Mouse (Mus musculus): ENCODE data around the gene Mbnl3. TPM values are rescaled to one million over a fixed set of nuclear protein-coding genes. Genes with fewer than 3 reads are reported as not detected.

Mbnl3 gene
- polyA plus RNA-seq (2015; fragmentation: Nextera tagmentation; extraction: Ambion mirVana) = 11.7 and 12.2 TPM in 2 replicates

GRCm38 (mm10) chrX:51206432-51206831 is at the start of gene Mbnl3:
TSS of gene Mbnl3 (minus strand) at chrX:51206532.
- peak within 1 kb of the TSS; percentile 67 for H3K9ac ChIP-seq
- H3K4me1 ChIP-seq = no peaks in the 10 kb centered on the region
- peak within 1 kb of the TSS; percentile 55 for H3K4me3 ChIP-seq
- WGBS = 41% methylated on average over 11 of the region's 11 CpGs
- peak within 1 kb of the TSS; percentile 77 for H3K27ac ChIP-seq
- H3K36me3 ChIP-seq = no peaks in the 10 kb centered on the region
- ATAC-seq (ENCODE audit: insufficient number of reproducible peaks, insufficient read depth, low FRiP score, low TSS enrichment, low read depth) = no peak
- H3K4me2 ChIP-seq = peak within 1 kb of the TSS; percentile 66
- no peaks in the 10 kb centered on the region for H3K9me3 ChIP-seq
- H3K27me3 ChIP-seq = peaks cover 20% of the 10 kb centered on the region

- peak; percentile 64; the same call in 1 of the 2 replicates for ATAC-seq (ENCODE audit: insufficient number of reproducible peaks, insufficient read depth, low FRiP score, low TSS enrichment, low read depth)
- Histone ChIP-seq H3K4me3 (peak overlapping the region; percentile 55), H3K9ac (peak overlapping the region; percentile 67), H3K27me3 (peaks cover 20% of the 10 kb centered on the region), H3K27ac (peak overlapping the region; percentile 77), H3K36me3 (no peaks in the 10 kb centered on the region), H3K4me2 (peak overlapping the region; percentile 66), H3K4me1 (no peaks in the 10 kb centered on the region), H3K9me3 (no peaks in the 10 kb centered on the region)
- 20% methylated on average over 62 of the region's 79 CpGs for WGBS
These were observed 596 bp downstream of the Mbnl3 start for GRCm38 (mm10) chrX:51205548-51206324.

GRCm38 (mm10) chrX:51204626-51205547 is 1.4 kb downstream of the Mbnl3 start:
- Histone ChIP-seq H3K27me3 (peaks cover 20% of the 10 kb centered on the region), H3K27ac (peak overlapping the region; percentile 77), H3K36me3 (no peaks in the 10 kb centered on the region), H3K4me1 (no peaks in the 10 kb centered on the region), H3K9me3 (no peaks in the 10 kb centered on the region), H3K9ac (peak overlapping the region; percentile 67), H3K4me2 (peak overlapping the region; percentile 66), H3K4me3 (peak overlapping the region; percentile 55)
- WGBS = 29% methylated on average over 61 of the region's 67 CpGs
- peak; percentile 72 for ATAC-seq (ENCODE audit: insufficient number of reproducible peaks, insufficient read depth, low FRiP score, low TSS enrichment, low read depth)

- no peaks in the 10 kb centered on the region for H3K27me3 ChIP-seq
- no peaks in the 10 kb centered on the region for H3K9me3 ChIP-seq
- no peak overlapping the region for H3K27ac ChIP-seq
- no peak overlapping the region for H3K4me2 ChIP-seq
- H3K36me3 ChIP-seq = no peaks in the 10 kb centered on the region
- ATAC-seq (ENCODE audit: insufficient number of reproducible peaks, insufficient read depth, low FRiP score, low TSS enrichment, low read depth) = no peak
- H3K4me3 ChIP-seq = no peak overlapping the region
- H3K4me1 ChIP-seq = no peaks in the 10 kb centered on the region
- H3K9ac ChIP-seq = no peak overlapping the region
These were observed 9.3 kb downstream of the Mbnl3 start for GRCm38 (mm10) chrX:51197012-51197411.

GRCm38 (mm10) chrX:51171914-51172313 is 34.4 kb downstream of the Mbnl3 start:
- H3K4me3 ChIP-seq = no peak overlapping the region
- no peaks in the 10 kb centered on the region for H3K4me1 ChIP-seq
- H3K9ac ChIP-seq = no peak overlapping the region
- H3K4me2 ChIP-seq = no peak overlapping the region
- no peaks in the 10 kb centered on the region for H3K9me3 ChIP-seq
- 64% methylated on average over 2 of the region's 2 CpGs for WGBS
- no peak overlapping the region for H3K27ac ChIP-seq
- ATAC-seq (ENCODE audit: insufficient number of reproducible peaks, insufficient read depth, low FRiP score, low TSS enrichment, low read depth) = no peak
- H3K27me3 ChIP-seq = peaks cover 13% of the 10 kb centered on the region; the same call in 1 of the 2 replicates
- no peaks in the 10 kb centered on the region for H3K36me3 ChIP-seq

- ATAC-seq (ENCODE audit: insufficient number of reproducible peaks, insufficient read depth, low FRiP score, low TSS enrichment, low read depth) = no peak
- H3K4me2 ChIP-seq = no peak overlapping the region
These were observed 34.9 kb downstream of the Mbnl3 start for GRCm38 (mm10) chrX:51171413-51171812.

GRCm38 (mm10) chrX:51170404-51170803 is 35.9 kb downstream of the Mbnl3 start:
- no peak overlapping the region for H3K4me2 ChIP-seq
- 95% methylated on average over 1 of the region's 1 CpGs for WGBS
- peaks cover 7% of the 10 kb centered on the region; the same call in 1 of the 2 replicates for H3K4me1 ChIP-seq
- no peaks in the 10 kb centered on the region for H3K9me3 ChIP-seq
- H3K27me3 ChIP-seq = peaks cover 13% of the 10 kb centered on the region; the same call in 1 of the 2 replicates
- no peak overlapping the region for H3K9ac ChIP-seq
- no peak for ATAC-seq (ENCODE audit: insufficient number of reproducible peaks, insufficient read depth, low FRiP score, low TSS enrichment, low read depth)
- no peak overlapping the region for H3K27ac ChIP-seq
- no peak overlapping the region for H3K4me3 ChIP-seq
- H3K36me3 ChIP-seq = no peaks in the 10 kb centered on the region

More at GRCm38 (mm10) chrX:51171413-51171812, 34.9 kb downstream of the Mbnl3 start:
- Histone ChIP-seq H3K36me3 (no peaks in the 10 kb centered on the region), H3K4me3 (no peak overlapping the region), H3K27ac (no peak overlapping the region), H3K4me1 (0 out of 2 replicates have a peak, but pooled peaks cover 1% of the 10 kb centered on the region), H3K9ac (no peak overlapping the region), H3K27me3 (peaks cover 13% of the 10 kb centered on the region; the same call in 1 of the 2 replicates), H3K9me3 (no peaks in the 10 kb centered on the region)
- WGBS = 62% methylated on average over 6 of the region's 6 CpGs

GRCm38 (mm10) chrX:51169476-51170045 is 36.8 kb downstream of the Mbnl3 start:
- H3K9me3 ChIP-seq = no peaks in the 10 kb centered on the region
- H3K4me2 ChIP-seq = no peak overlapping the region
- H3K27ac ChIP-seq = no peak overlapping the region
- H3K9ac ChIP-seq = no peak overlapping the region
- no peak overlapping the region for H3K4me3 ChIP-seq
- 69% methylated on average over 5 of the region's 5 CpGs for WGBS
- H3K4me1 ChIP-seq = peaks cover 7% of the 10 kb centered on the region; the same call in 1 of the 2 replicates
- no peaks in the 10 kb centered on the region for H3K36me3 ChIP-seq
- no peak for ATAC-seq (ENCODE audit: insufficient number of reproducible peaks, insufficient read depth, low FRiP score, low TSS enrichment, low read depth)
- H3K27me3 ChIP-seq = peaks cover 13% of the 10 kb centered on the region; the same call in 1 of the 2 replicates

GRCm38 (mm10) chrX:51167976-51168375 is 38.4 kb downstream of the Mbnl3 start:
- H3K4me3 ChIP-seq = no peak overlapping the region
- H3K9ac ChIP-seq = no peak overlapping the region
- ATAC-seq (ENCODE audit: insufficient number of reproducible peaks, insufficient read depth, low FRiP score, low TSS enrichment, low read depth) = no peak
- no peak overlapping the region for H3K4me2 ChIP-seq
- peaks cover 7% of the 10 kb centered on the region; the same call in 1 of the 2 replicates for H3K4me1 ChIP-seq
- no peak overlapping the region for H3K27ac ChIP-seq
- H3K9me3 ChIP-seq = no peaks in the 10 kb centered on the region
- WGBS = 84% methylated on average over 3 of the region's 3 CpGs
- H3K36me3 ChIP-seq = no peaks in the 10 kb centered on the region
- H3K27me3 ChIP-seq = peaks cover 13% of the 10 kb centered on the region; the same call in 1 of the 2 replicates

- H3K27ac ChIP-seq = no peak overlapping the region
- peaks cover 8% of the 10 kb centered on the region; the same call in 1 of the 2 replicates for H3K27me3 ChIP-seq
- no peak for ATAC-seq (ENCODE audit: insufficient number of reproducible peaks, insufficient read depth, low FRiP score, low TSS enrichment, low read depth)
- H3K9me3 ChIP-seq = no peaks in the 10 kb centered on the region
- H3K4me1 ChIP-seq = peaks cover 7% of the 10 kb centered on the region; the same call in 1 of the 2 replicates
- H3K4me3 ChIP-seq = no peak overlapping the region
- no peaks in the 10 kb centered on the region for H3K36me3 ChIP-seq
- H3K9ac ChIP-seq = no peak overlapping the region
- WGBS = 47% methylated on average over 5 of the region's 5 CpGs
- no peak overlapping the region for H3K4me2 ChIP-seq
These were observed 41.6 kb downstream of the Mbnl3 start for GRCm38 (mm10) chrX:51164766-51165165.

- Histone ChIP-seq H3K4me1 (no peaks in the 10 kb centered on the region), H3K4me2 (no peak overlapping the region), H3K36me3 (no peaks in the 10 kb centered on the region), H3K27ac (no peak overlapping the region), H3K4me3 (no peak overlapping the region), H3K27me3 (peaks cover 5% of the 10 kb centered on the region; the same call in 1 of the 2 replicates), H3K9ac (no peak overlapping the region), H3K9me3 (no peaks in the 10 kb centered on the region)
- 44% methylated on average over 4 of the region's 4 CpGs for WGBS
- no peak for ATAC-seq (ENCODE audit: insufficient number of reproducible peaks, insufficient read depth, low FRiP score, low TSS enrichment, low read depth)
These were observed 57.9 kb downstream of the Mbnl3 start for GRCm38 (mm10) chrX:51148436-51148835.

All from embryonic facial prominence, embryonic 13.5 days (tissue).